Mouse (Mus musculus) spleen, adult 18-20 months (tissue): ENCODE results near the gene Zcwpw1.
"Not testable (repeated sequence)": the region's sequence is repeated elsewhere in the genome, so short reads cannot be mapped to it uniquely, and the experiment has no call there.

ENCODE experiments used
- DNase-seq, 2 experiments: peaks; one replicate each; pipeline ENCODE4 v3.0.0; 2022; ENCODE audit warnings: mixed read lengths in 2 of 2

Gene Zcwpw1

GRCm38 (mm10) chr5:137785164-137786031 is 2.2 kb upstream of the Zcwpw1 start:
- DNase-seq: peak in 1 of 2 experiments; percentile 64

- peak; percentile 98 for DNase-seq
These were observed 1.3 kb upstream of the Zcwpw1 start for GRCm38 (mm10) chr5:137786109-137786942.

- DNase-seq: peak; percentile 29 to 36
These were observed 573 bp downstream of the Zcwpw1 start for GRCm38 (mm10) chr5:137788171-137788570.

GRCm38 (mm10) chr5:137788946-137789531 is 1.4 kb downstream of the Zcwpw1 start:
- DNase-seq: no peak

GRCm38 (mm10) chr5:137791553-137791952 is 4.0 kb downstream of the Zcwpw1 start:
- no peak for DNase-seq

GRCm38 (mm10) chr5:137796606-137797005 is 9.0 kb downstream of the Zcwpw1 start:
- no peak for DNase-seq

GRCm38 (mm10) chr5:137800917-137801316 is 13.3 kb downstream of the Zcwpw1 start:
- no peak for DNase-seq

GRCm38 (mm10) chr5:137806158-137806557 is 18.6 kb downstream of the Zcwpw1 start:
- no peak for DNase-seq

GRCm38 (mm10) chr5:137808316-137808715 is 20.7 kb downstream of the Zcwpw1 start:
- no peak for DNase-seq

- no peak for DNase-seq
These were observed 30.0 kb downstream of the Zcwpw1 start for GRCm38 (mm10) chr5:137817466-137818222.

GRCm38 (mm10) chr5:137822126-137822525 is 34.5 kb downstream of the Zcwpw1 start:
- DNase-seq: no peak

GRCm38 (mm10) chr5:137822602-137823001 is 35.0 kb downstream of the Zcwpw1 start:
- DNase-seq: no peak

- DNase-seq: no peak
These were observed 36.0 kb downstream of the Zcwpw1 start for GRCm38 (mm10) chr5:137823455-137824045.

- no peak for DNase-seq
These were observed 37.4 kb downstream of the Zcwpw1 start for GRCm38 (mm10) chr5:137825030-137825429.

GRCm38 (mm10) chr5:137825971-137826370 is 38.4 kb downstream of the Zcwpw1 start:
- DNase-seq: no peak

- DNase-seq: no peak
These were observed 38.8 kb downstream of the Zcwpw1 start for GRCm38 (mm10) chr5:137826421-137826820.

GRCm38 (mm10) chr5:137828694-137829093 is 41.1 kb downstream of the Zcwpw1 start:
- no peak for DNase-seq

- DNase-seq: no peak
These were observed 42.6 kb downstream of the Zcwpw1 start for GRCm38 (mm10) chr5:137830238-137830637.

- DNase-seq: no peak
These were observed 43.5 kb downstream of the Zcwpw1 start for GRCm38 (mm10) chr5:137831106-137831505.

GRCm38 (mm10) chr5:137831506-137831905 is 43.9 kb downstream of the Zcwpw1 start:
- DNase-seq: no peak

- DNase-seq: no peak
These were observed 45.9 kb downstream of the Zcwpw1 start for GRCm38 (mm10) chr5:137833500-137833899.

- not testable (repeated sequence) for DNase-seq
These were observed 48.4 kb downstream of the Zcwpw1 start, which contains the start of gene Pilra for GRCm38 (mm10) chr5:137835966-137836520. Gene Pilra (minus strand): TSS chr5:137836281.
